Mouse (Mus musculus): Measurements from ENCODE around the gene Fibcd1. TPM values are rescaled to one million over a fixed set of nuclear protein-coding genes. Genes with fewer than 3 reads are reported as not detected.

Fibcd1 gene
- total RNA-seq, 1 experiment, result 0.22 TPM

DNA sequence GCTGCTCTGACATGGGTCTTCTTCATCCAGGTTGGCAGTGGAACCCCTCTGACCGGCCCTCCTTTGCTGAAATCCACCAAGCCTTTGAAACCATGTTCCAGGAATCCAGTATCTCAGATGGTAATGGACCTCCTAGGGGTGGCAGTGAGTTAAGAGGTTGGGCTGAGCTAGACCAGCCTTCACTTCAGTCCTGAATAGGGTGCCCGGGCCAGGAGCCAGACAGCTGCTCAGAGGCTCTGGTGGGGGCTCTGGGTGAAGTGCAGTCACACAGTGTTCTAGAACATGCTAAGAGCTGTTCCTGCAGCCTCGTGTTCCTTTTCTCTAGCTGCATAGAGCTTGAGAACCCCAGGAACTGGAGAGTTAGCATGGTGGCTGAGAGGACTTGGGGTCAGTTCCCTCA is 48.9 kb downstream of the Fibcd1 start:
- no peak overlapping the region for H3K27ac ChIP-seq (ENCODE audit: insufficient read depth, low read depth, low read length, poor library complexity, severe bottlenecking)
- DNase-seq (ENCODE audit: low read depth, low spot score), result no peak
- peaks cover 46% of the 10 kb centered on the region for H3K36me3 ChIP-seq (ENCODE audit: control insufficient read depth, insufficient read depth, low read length, poor library complexity, severe bottlenecking)
- no peak overlapping the region for H3K9ac ChIP-seq (ENCODE audit: insufficient read depth, low read depth, low read length, poor library complexity, severe bottlenecking)
- TF ChIP-seq ZNF384 (IDR thresholded peaks at IDR 0.05; ENCODE audit: low read depth, low read length) (no peak), CHD2 (IDR thresholded peaks at IDR 0.05; ENCODE audit: low read depth, low read length) (no peak), MAFK (IDR thresholded peaks at IDR 0.05; ENCODE audit: insufficient read depth, low read depth, low read length) (no peak), HCFC1 (IDR thresholded peaks at IDR 0.05; ENCODE audit: borderline replicate concordance, insufficient read depth, low read length) (no peak), ZC3H11A (IDR thresholded peaks at IDR 0.05; ENCODE audit: borderline replicate concordance, low read depth, low read length) (no peak)
- H3K4me3 ChIP-seq (ENCODE audit: insufficient read depth in 1 of 2, low read depth in 1 of 2, low read length in 2 of 2, poor library complexity in 1 of 2, severe bottlenecking in 1 of 2), result no peak overlapping the region
- no peaks in the 10 kb centered on the region for H3K9me3 ChIP-seq (ENCODE audit: control insufficient read depth, insufficient read depth, low read depth, low read length)
- in situ Hi-C loops (cut with MboI; ENCODE audit: low sequenced_read_pairs in 2 of 2, unreplicated experiment in 2 of 2), result no loop called here
- H3K4me1 ChIP-seq (ENCODE audit: control insufficient read depth in 2 of 2, insufficient read depth in 2 of 2, low read length in 2 of 2, poor library complexity in 1 of 2), result peaks cover 0 to 7% of the 10 kb centered on the region in 2 experiments; a peak in 1 of 4 replicates

DNA sequence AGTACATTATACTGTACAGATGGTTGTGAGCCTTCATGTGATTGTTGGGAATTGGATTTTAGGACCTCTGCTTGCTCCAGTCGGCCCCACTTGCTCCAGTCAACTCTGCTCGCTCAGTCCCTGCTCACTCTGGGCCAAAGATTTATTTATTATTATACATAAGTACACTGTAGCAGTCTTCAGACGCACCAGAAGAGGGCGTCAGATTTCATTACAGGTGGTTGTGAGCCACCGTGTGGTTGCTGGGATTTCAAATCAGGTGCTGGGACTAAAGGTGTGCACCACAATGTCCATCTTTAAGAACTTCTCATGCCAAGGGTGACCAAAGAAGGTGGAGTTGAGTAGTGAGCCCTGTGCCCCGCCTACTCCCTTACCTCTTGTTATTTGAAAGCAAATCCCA is 53.2 kb downstream of the Fibcd1 start:
- no peak for DNase-seq (ENCODE audit: low read depth, low spot score)
- Histone ChIP-seq H3K9me3 (ENCODE audit: control insufficient read depth, insufficient read depth, low read depth, low read length) (no peaks in the 10 kb centered on the region), H3K36me3 (ENCODE audit: control insufficient read depth, insufficient read depth, low read length, poor library complexity, severe bottlenecking) (peaks cover 34% of the 10 kb centered on the region), H3K4me1 (ENCODE audit: control insufficient read depth in 2 of 2, insufficient read depth in 2 of 2, low read length in 2 of 2, poor library complexity in 1 of 2) (no peaks in the 10 kb centered on the region), H3K4me3 (ENCODE audit: insufficient read depth in 1 of 2, low read depth in 1 of 2, low read length in 2 of 2, poor library complexity in 1 of 2, severe bottlenecking in 1 of 2) (no peak overlapping the region), H3K9ac (ENCODE audit: insufficient read depth, low read depth, low read length, poor library complexity, severe bottlenecking) (no peak overlapping the region), H3K27ac (ENCODE audit: insufficient read depth, low read depth, low read length, poor library complexity, severe bottlenecking) (no peak overlapping the region)
- in situ Hi-C loops (cut with MboI; ENCODE audit: low sequenced_read_pairs in 2 of 2, unreplicated experiment in 2 of 2), result no loop called here
- TF ChIP-seq HCFC1 (IDR thresholded peaks at IDR 0.05; ENCODE audit: borderline replicate concordance, insufficient read depth, low read length) (no peak), ZNF384 (IDR thresholded peaks at IDR 0.05; ENCODE audit: low read depth, low read length) (no peak), ZC3H11A (IDR thresholded peaks at IDR 0.05; ENCODE audit: borderline replicate concordance, low read depth, low read length) (no peak), CHD2 (IDR thresholded peaks at IDR 0.05; ENCODE audit: low read depth, low read length) (no peak), MAFK (IDR thresholded peaks at IDR 0.05; ENCODE audit: insufficient read depth, low read depth, low read length) (no peak)

DNA sequence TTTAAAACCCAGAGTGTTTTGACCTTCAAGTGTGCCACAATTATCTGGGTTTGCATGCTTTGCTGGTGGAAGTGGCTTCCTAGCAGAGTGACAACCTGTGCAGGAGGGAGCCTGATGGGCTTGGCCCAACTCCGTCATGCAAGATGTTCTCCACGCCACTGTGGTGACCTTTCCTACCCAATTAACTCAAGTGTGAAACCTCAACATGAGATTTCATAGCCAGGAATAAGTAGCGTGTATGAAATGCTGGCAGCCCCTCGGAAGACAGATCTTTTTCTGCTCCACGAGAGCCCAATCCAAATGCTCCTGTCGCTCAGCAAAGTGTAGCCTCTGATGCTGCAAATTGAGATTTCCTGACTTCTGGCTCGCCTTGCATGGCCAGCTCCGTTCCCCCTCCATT is 54.5 kb downstream of the Fibcd1 start:
- TF ChIP-seq ZC3H11A (IDR thresholded peaks at IDR 0.05; ENCODE audit: borderline replicate concordance, low read depth, low read length), result no peak
- no peak for TF ChIP-seq MAFK (IDR thresholded peaks at IDR 0.05; ENCODE audit: insufficient read depth, low read depth, low read length)
- TF ChIP-seq CHD2 (IDR thresholded peaks at IDR 0.05; ENCODE audit: low read depth, low read length), result no peak
- no peak for TF ChIP-seq HCFC1 (IDR thresholded peaks at IDR 0.05; ENCODE audit: borderline replicate concordance, insufficient read depth, low read length)
- TF ChIP-seq ZNF384 (IDR thresholded peaks at IDR 0.05; ENCODE audit: low read depth, low read length), result no peak
- no peak for DNase-seq (ENCODE audit: low read depth, low spot score)
- in situ Hi-C loops (cut with MboI; ENCODE audit: low sequenced_read_pairs in 2 of 2, unreplicated experiment in 2 of 2), result no loop called here
- H3K9me3 ChIP-seq (ENCODE audit: control insufficient read depth, insufficient read depth, low read depth, low read length), result no peaks in the 10 kb centered on the region
- H3K4me3 ChIP-seq (ENCODE audit: insufficient read depth in 1 of 2, low read depth in 1 of 2, low read length in 2 of 2, poor library complexity in 1 of 2, severe bottlenecking in 1 of 2), result no peak overlapping the region
- peaks cover 38% of the 10 kb centered on the region for H3K36me3 ChIP-seq (ENCODE audit: control insufficient read depth, insufficient read depth, low read length, poor library complexity, severe bottlenecking)
- no peaks in the 10 kb centered on the region for H3K4me1 ChIP-seq (ENCODE audit: control insufficient read depth in 2 of 2, insufficient read depth in 2 of 2, low read length in 2 of 2, poor library complexity in 1 of 2)
- H3K27ac ChIP-seq (ENCODE audit: insufficient read depth, low read depth, low read length, poor library complexity, severe bottlenecking), result no peak overlapping the region
- H3K9ac ChIP-seq (ENCODE audit: insufficient read depth, low read depth, low read length, poor library complexity, severe bottlenecking), result no peak overlapping the region

DNA sequence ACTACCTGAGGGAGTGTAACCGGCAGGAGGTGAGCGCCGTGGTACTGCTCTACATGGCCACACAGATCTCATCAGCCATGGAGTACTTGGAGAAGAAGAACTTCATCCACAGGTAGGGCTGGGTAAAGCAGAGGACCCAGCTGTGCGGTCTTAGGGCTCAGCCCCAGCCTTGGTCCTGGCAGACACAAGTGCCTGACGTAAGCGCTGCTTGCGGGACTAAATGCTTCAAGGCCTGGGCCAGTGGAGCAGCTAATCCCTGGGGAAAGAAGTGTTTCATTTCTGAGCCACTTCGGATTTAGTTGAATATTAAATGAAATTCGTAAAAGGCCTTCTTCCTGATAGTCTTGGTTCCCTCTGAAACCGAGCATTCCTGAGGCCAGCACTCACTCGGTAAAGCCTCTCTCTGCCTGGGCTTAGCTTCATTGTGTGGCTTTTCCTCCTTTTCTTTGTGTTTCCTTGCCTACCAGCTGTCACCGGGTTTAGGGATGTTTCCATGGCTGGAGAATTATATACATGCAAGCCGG is 55.0 kb downstream of the Fibcd1 start:
- TF ChIP-seq HCFC1 (IDR thresholded peaks at IDR 0.05; ENCODE audit: borderline replicate concordance, insufficient read depth, low read length) (no peak), CHD2 (IDR thresholded peaks at IDR 0.05; ENCODE audit: low read depth, low read length) (no peak), MAFK (IDR thresholded peaks at IDR 0.05; ENCODE audit: insufficient read depth, low read depth, low read length) (no peak), ZC3H11A (IDR thresholded peaks at IDR 0.05; ENCODE audit: borderline replicate concordance, low read depth, low read length) (no peak), ZNF384 (IDR thresholded peaks at IDR 0.05; ENCODE audit: low read depth, low read length) (no peak)
- no peak overlapping the region for H3K9ac ChIP-seq (ENCODE audit: insufficient read depth, low read depth, low read length, poor library complexity, severe bottlenecking)
- H3K27ac ChIP-seq (ENCODE audit: insufficient read depth, low read depth, low read length, poor library complexity, severe bottlenecking), result no peak overlapping the region
- in situ Hi-C loops (cut with MboI; ENCODE audit: low sequenced_read_pairs in 2 of 2, unreplicated experiment in 2 of 2), result no loop called here
- DNase-seq (ENCODE audit: low read depth, low spot score), result no peak
- H3K36me3 ChIP-seq (ENCODE audit: control insufficient read depth, insufficient read depth, low read length, poor library complexity, severe bottlenecking), result peaks cover 42% of the 10 kb centered on the region
- no peak overlapping the region for H3K4me3 ChIP-seq (ENCODE audit: insufficient read depth in 1 of 2, low read depth in 1 of 2, low read length in 2 of 2, poor library complexity in 1 of 2, severe bottlenecking in 1 of 2)
- H3K4me1 ChIP-seq (ENCODE audit: control insufficient read depth in 2 of 2, insufficient read depth in 2 of 2, low read length in 2 of 2, poor library complexity in 1 of 2), result no peaks in the 10 kb centered on the region
- no peaks in the 10 kb centered on the region for H3K9me3 ChIP-seq (ENCODE audit: control insufficient read depth, insufficient read depth, low read depth, low read length)

DNA sequence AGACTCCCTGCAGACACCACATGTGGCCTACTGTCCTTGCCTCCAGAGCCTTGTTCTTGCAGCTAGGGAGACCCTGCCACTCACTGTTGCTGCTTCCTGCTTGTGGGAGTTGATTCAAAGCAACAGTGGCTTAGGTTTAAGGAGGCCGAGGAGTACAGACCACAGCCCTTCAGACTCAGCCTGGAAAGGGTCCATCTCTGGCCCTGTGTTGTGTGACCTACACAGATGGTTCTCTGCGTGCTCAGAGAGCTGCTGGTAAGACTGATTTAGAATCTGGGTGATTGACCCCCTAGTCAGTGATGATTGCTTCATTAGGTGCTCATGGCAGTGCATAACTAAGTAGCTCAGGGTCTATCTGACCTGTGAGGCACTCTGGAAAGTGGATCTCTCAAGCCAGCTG is 56.6 kb downstream of the Fibcd1 start:
- H3K9ac ChIP-seq (ENCODE audit: insufficient read depth, low read depth, low read length, poor library complexity, severe bottlenecking), result no peak overlapping the region
- H3K27ac ChIP-seq (ENCODE audit: insufficient read depth, low read depth, low read length, poor library complexity, severe bottlenecking), result no peak overlapping the region
- no peaks in the 10 kb centered on the region for H3K4me1 ChIP-seq (ENCODE audit: control insufficient read depth in 2 of 2, insufficient read depth in 2 of 2, low read length in 2 of 2, poor library complexity in 1 of 2)
- in situ Hi-C loops (cut with MboI; ENCODE audit: low sequenced_read_pairs in 2 of 2, unreplicated experiment in 2 of 2), result no loop called here
- H3K9me3 ChIP-seq (ENCODE audit: control insufficient read depth, insufficient read depth, low read depth, low read length), result no peaks in the 10 kb centered on the region
- peaks cover 53% of the 10 kb centered on the region for H3K36me3 ChIP-seq (ENCODE audit: control insufficient read depth, insufficient read depth, low read length, poor library complexity, severe bottlenecking)
- DNase-seq (ENCODE audit: low read depth, low spot score), result no peak
- no peak overlapping the region for H3K4me3 ChIP-seq (ENCODE audit: insufficient read depth in 1 of 2, low read depth in 1 of 2, low read length in 2 of 2, poor library complexity in 1 of 2, severe bottlenecking in 1 of 2)
- TF ChIP-seq HCFC1 (IDR thresholded peaks at IDR 0.05; ENCODE audit: borderline replicate concordance, insufficient read depth, low read length) (no peak), MAFK (IDR thresholded peaks at IDR 0.05; ENCODE audit: insufficient read depth, low read depth, low read length) (no peak), ZNF384 (IDR thresholded peaks at IDR 0.05; ENCODE audit: low read depth, low read length) (no peak), CHD2 (IDR thresholded peaks at IDR 0.05; ENCODE audit: low read depth, low read length) (no peak), ZC3H11A (IDR thresholded peaks at IDR 0.05; ENCODE audit: borderline replicate concordance, low read depth, low read length) (no peak)
